Mouse (Mus musculus) thymus, postnatal 10 days (tissue): Measurements from ENCODE around the gene Abcd2.

Source experiments
- DNase-seq, 2 experiments: peaks; one replicate each; pipeline ENCODE4 v3.0.0; 2021; ENCODE audit warnings: low spot score in 2 of 2

Abcd2 gene

GRCm38 (mm10) chr15:91191412-91192222 is at the start of gene Abcd2:
Gene Abcd2, minus strand, starts transcription at chr15:91191799.
- DNase-seq, result peak in 1 of 2 experiments; percentile 4

- no peak for DNase-seq
Measured at GRCm38 (mm10) chr15:91240683-91241335, 49.2 kb upstream of the Abcd2 start.

- DNase-seq, result no peak
Measured at GRCm38 (mm10) chr15:91237294-91237693, 45.7 kb upstream of the Abcd2 start.

GRCm38 (mm10) chr15:91206518-91206917 is 14.9 kb upstream of the Abcd2 start:
- DNase-seq, result no peak

- no peak for DNase-seq
Measured at GRCm38 (mm10) chr15:91203521-91203920, 11.9 kb upstream of the Abcd2 start.

GRCm38 (mm10) chr15:91202486-91202885 is 10.9 kb upstream of the Abcd2 start:
- DNase-seq, result no peak

- DNase-seq, result no peak
Measured at GRCm38 (mm10) chr15:91200833-91201232, 9.2 kb upstream of the Abcd2 start.

GRCm38 (mm10) chr15:91199256-91199905 is 7.8 kb upstream of the Abcd2 start, which contains the start of gene CN725425:
Gene CN725425, plus strand, starts transcription at chr15:91199494.
- no peak for DNase-seq

- no peak for DNase-seq
Measured at GRCm38 (mm10) chr15:91192223-91192598, 612 bp upstream of the Abcd2 start.

GRCm38 (mm10) chr15:91190519-91191207 is 936 bp downstream of the Abcd2 start:
- DNase-seq, result no peak

- DNase-seq, result no peak
Measured at GRCm38 (mm10) chr15:91190026-91190425, 1.6 kb downstream of the Abcd2 start.

GRCm38 (mm10) chr15:91186358-91186757 is 5.2 kb downstream of the Abcd2 start:
- DNase-seq, result no peak

GRCm38 (mm10) chr15:91179911-91180622 is 11.5 kb downstream of the Abcd2 start:
- no peak for DNase-seq

- no peak for DNase-seq
Measured at GRCm38 (mm10) chr15:91178656-91179314, 12.8 kb downstream of the Abcd2 start.

- DNase-seq, result no peak
Measured at GRCm38 (mm10) chr15:91172193-91172592, 19.4 kb downstream of the Abcd2 start.

- DNase-seq, result no peak
Measured at GRCm38 (mm10) chr15:91171332-91171731, 20.3 kb downstream of the Abcd2 start.

- no peak for DNase-seq
Measured at GRCm38 (mm10) chr15:91170602-91171328, 20.8 kb downstream of the Abcd2 start.

- DNase-seq, result no peak
Measured at GRCm38 (mm10) chr15:91167850-91168562, 23.6 kb downstream of the Abcd2 start.

- no peak for DNase-seq
Measured at GRCm38 (mm10) chr15:91165021-91165420, 26.6 kb downstream of the Abcd2 start.
